Mouse (Mus musculus): ENCODE data around the gene Pdx1. TPM values are rescaled to one million over a fixed set of nuclear protein-coding genes. Genes with fewer than 3 reads are reported as not detected.

The Pdx1 gene
- polyA plus RNA-seq, 1 experiment from 2014 or later: 0.47 TPM

- Histone ChIP-seq H3K27ac (ENCODE audit: low read depth, low read length) (no peak overlapping the region), H3K36me3 (ENCODE audit: control insufficient read depth, insufficient read depth, low read length) (no peaks in the 10 kb centered on the region), H3K4me3 (ENCODE audit: low read depth, low read length) (no peak overlapping the region), H3K4me2 (0 out of 2 replicates have a peak overlapping the region, but pooled peaks have one; percentile 8), H3K27me3 (replicated peaks; ENCODE audit: control insufficient read depth, insufficient read depth, low read length) (peaks cover 100% of the 10 kb centered on the region), H3K9ac (ENCODE audit: low read depth, low read length) (no peak overlapping the region), H3K9me3 (ENCODE audit: control insufficient read depth, low read length) (no peaks in the 10 kb centered on the region), H3K4me1 (replicated peaks; ENCODE audit: control insufficient read depth, insufficient read depth, low read length) (no peaks in the 10 kb centered on the region; the same call in none of the 2 replicates)
- 3% methylated on average over 16 of the region's 16 CpGs for WGBS
- peak; percentile 40 for DNase-seq (ENCODE audit: low spot score)
- ATAC-seq (replicated peaks; ENCODE audit: low FRiP score): no peak
These were observed 35.4 kb downstream of the Pdx1 start for GRCm38 (mm10) chr5:147305166-147305565.

GRCm38 (mm10) chr5:147305856-147306637 lies 36.3 kb downstream of the Pdx1 start:
- Histone ChIP-seq H3K9me3 (ENCODE audit: control insufficient read depth, low read length) (no peaks in the 10 kb centered on the region), H3K36me3 (ENCODE audit: control insufficient read depth, insufficient read depth, low read length) (no peaks in the 10 kb centered on the region), H3K4me3 (ENCODE audit: low read depth, low read length) (0 out of 2 replicates have a peak overlapping the region, but pooled peaks have one; percentile 11), H3K4me1 (replicated peaks; ENCODE audit: control insufficient read depth, insufficient read depth, low read length) (no peaks in the 10 kb centered on the region; the same call in none of the 2 replicates), H3K4me2 (peak overlapping the region; percentile 11; the same call in 1 of the 2 replicates), H3K9ac (ENCODE audit: low read depth, low read length) (no peak overlapping the region), H3K27ac (ENCODE audit: low read depth, low read length) (no peak overlapping the region), H3K27me3 (replicated peaks; ENCODE audit: control insufficient read depth, insufficient read depth, low read length) (peaks cover 100% of the 10 kb centered on the region)
- peak; percentile 40 for DNase-seq (ENCODE audit: low spot score)
- no peak for ATAC-seq (replicated peaks; ENCODE audit: low FRiP score)
- under 1% methylated on average over 58 of the region's 58 CpGs for WGBS

GRCm38 (mm10) chr5:147306638-147307397 lies 37.1 kb downstream of the Pdx1 start, which contains the start of gene Cdx2:
Gene Cdx2 (minus strand): TSS chr5:147307270.
- no peaks in the 10 kb centered on the region for H3K36me3 ChIP-seq (ENCODE audit: control insufficient read depth, insufficient read depth, low read length)
- H3K4me2 ChIP-seq: peak within 1 kb of the TSS; percentile 11; the same call in 1 of the 2 replicates
- ATAC-seq (replicated peaks; ENCODE audit: low FRiP score): peak; percentile 29; the same call in 1 of the 2 replicates
- peak; percentile 39 for DNase-seq (ENCODE audit: low spot score)
- no peak within 1 kb of the TSS for H3K9ac ChIP-seq (ENCODE audit: low read depth, low read length)
- 0 out of 2 replicates have a peak within 1 kb of the TSS, but pooled peaks have one; percentile 11 for H3K4me3 ChIP-seq (ENCODE audit: low read depth, low read length)
- WGBS: 3% methylated on average over 63 of the region's 63 CpGs
- H3K4me1 ChIP-seq (replicated peaks; ENCODE audit: control insufficient read depth, insufficient read depth, low read length): no peaks in the 10 kb centered on the region; the same call in 1 of the 2 replicates
- no peaks in the 10 kb centered on the region for H3K9me3 ChIP-seq (ENCODE audit: control insufficient read depth, low read length)
- no peak within 1 kb of the TSS for H3K27ac ChIP-seq (ENCODE audit: low read depth, low read length)
- peaks cover 100% of the 10 kb centered on the region for H3K27me3 ChIP-seq (replicated peaks; ENCODE audit: control insufficient read depth, insufficient read depth, low read length)

GRCm38 (mm10) chr5:147307398-147307785 lies 37.6 kb downstream of the Pdx1 start:
- Histone ChIP-seq H3K36me3 (ENCODE audit: control insufficient read depth, insufficient read depth, low read length) (no peaks in the 10 kb centered on the region), H3K4me1 (replicated peaks; ENCODE audit: control insufficient read depth, insufficient read depth, low read length) (no peaks in the 10 kb centered on the region; the same call in 1 of the 2 replicates), H3K27me3 (replicated peaks; ENCODE audit: control insufficient read depth, insufficient read depth, low read length) (peaks cover 100% of the 10 kb centered on the region), H3K27ac (ENCODE audit: low read depth, low read length) (no peak overlapping the region), H3K9me3 (ENCODE audit: control insufficient read depth, low read length) (no peaks in the 10 kb centered on the region), H3K4me3 (ENCODE audit: low read depth, low read length) (no peak overlapping the region), H3K9ac (ENCODE audit: low read depth, low read length) (no peak overlapping the region), H3K4me2 (no peak overlapping the region)
- WGBS: 2% methylated on average over 12 of the region's 12 CpGs
- ATAC-seq (replicated peaks; ENCODE audit: low FRiP score) (no peak), DNase-seq (ENCODE audit: low spot score) (peak; percentile 30)

- no peak overlapping the region for H3K4me3 ChIP-seq (ENCODE audit: low read depth, low read length)
- no peak for ATAC-seq (replicated peaks; ENCODE audit: low FRiP score)
- H3K4me2 ChIP-seq: no peak overlapping the region
- 13% methylated on average over 9 of the region's 9 CpGs for WGBS
- no peaks in the 10 kb centered on the region for H3K9me3 ChIP-seq (ENCODE audit: control insufficient read depth, low read length)
- no peak overlapping the region for H3K27ac ChIP-seq (ENCODE audit: low read depth, low read length)
- H3K36me3 ChIP-seq (ENCODE audit: control insufficient read depth, insufficient read depth, low read length): no peaks in the 10 kb centered on the region
- H3K9ac ChIP-seq (ENCODE audit: low read depth, low read length): no peak overlapping the region
- no peaks in the 10 kb centered on the region; the same call in 1 of the 2 replicates for H3K4me1 ChIP-seq (replicated peaks; ENCODE audit: control insufficient read depth, insufficient read depth, low read length)
- peaks cover 100% of the 10 kb centered on the region for H3K27me3 ChIP-seq (replicated peaks; ENCODE audit: control insufficient read depth, insufficient read depth, low read length)
- no peak for DNase-seq (ENCODE audit: low spot score)
These were observed 38.7 kb downstream of the Pdx1 start for GRCm38 (mm10) chr5:147308451-147308850.

GRCm38 (mm10) chr5:147309786-147310185 lies 40.0 kb downstream of the Pdx1 start:
- ATAC-seq (replicated peaks; ENCODE audit: low FRiP score) (no peak), DNase-seq (ENCODE audit: low spot score) (no peak)
- no peaks in the 10 kb centered on the region; the same call in 1 of the 2 replicates for H3K4me1 ChIP-seq (replicated peaks; ENCODE audit: control insufficient read depth, insufficient read depth, low read length)
- no peak overlapping the region for H3K27ac ChIP-seq (ENCODE audit: low read depth, low read length)
- 0% methylated on average over 1 of the region's 2 CpGs for WGBS
- H3K27me3 ChIP-seq (replicated peaks; ENCODE audit: control insufficient read depth, insufficient read depth, low read length): peaks cover 100% of the 10 kb centered on the region
- H3K9me3 ChIP-seq (ENCODE audit: control insufficient read depth, low read length): no peaks in the 10 kb centered on the region
- H3K4me2 ChIP-seq: no peak overlapping the region
- no peak overlapping the region for H3K9ac ChIP-seq (ENCODE audit: low read depth, low read length)
- H3K36me3 ChIP-seq (ENCODE audit: control insufficient read depth, insufficient read depth, low read length): no peaks in the 10 kb centered on the region
- no peak overlapping the region for H3K4me3 ChIP-seq (ENCODE audit: low read depth, low read length)

GRCm38 (mm10) chr5:147312830-147313685 lies 43.3 kb downstream of the Pdx1 start:
- DNase-seq (ENCODE audit: low spot score): no peak
- no peak overlapping the region for H3K27ac ChIP-seq (ENCODE audit: low read depth, low read length)
- H3K9ac ChIP-seq (ENCODE audit: low read depth, low read length): no peak overlapping the region
- 2% methylated on average over 27 of the region's 27 CpGs for WGBS
- H3K4me3 ChIP-seq (ENCODE audit: low read depth, low read length): no peak overlapping the region
- peaks cover 100% of the 10 kb centered on the region for H3K27me3 ChIP-seq (replicated peaks; ENCODE audit: control insufficient read depth, insufficient read depth, low read length)
- H3K4me2 ChIP-seq: no peak overlapping the region
- no peak for ATAC-seq (replicated peaks; ENCODE audit: low FRiP score)
- H3K36me3 ChIP-seq (ENCODE audit: control insufficient read depth, insufficient read depth, low read length): no peaks in the 10 kb centered on the region
- H3K4me1 ChIP-seq (replicated peaks; ENCODE audit: control insufficient read depth, insufficient read depth, low read length): no peaks in the 10 kb centered on the region
- H3K9me3 ChIP-seq (ENCODE audit: control insufficient read depth, low read length): no peaks in the 10 kb centered on the region

Data from liver, embryonic 11.5 days (tissue).